Mouse (Mus musculus): ENCODE data around the gene Rsph3b.
A peak's percentile ranks its signal among the peaks of the same experiment; 100 is the strongest.
"Not testable (repeated sequence)": the region's sequence is repeated elsewhere in the genome, so short reads cannot be mapped to it uniquely, and the experiment has no call there.

Rsph3b gene

GRCm38 (mm10) chr17:6947984-6948768 lies at the start of gene Rsph3b:
Gene Rsph3b (minus strand): TSS chr17:6948682.
- DNase-seq (ENCODE audit: low spot score), result peak; percentile 80

- not testable (repeated sequence) for DNase-seq (ENCODE audit: low spot score)
Measured at GRCm38 (mm10) chr17:6997778-6998490, 49.5 kb upstream of the Rsph3b start.

DNA sequence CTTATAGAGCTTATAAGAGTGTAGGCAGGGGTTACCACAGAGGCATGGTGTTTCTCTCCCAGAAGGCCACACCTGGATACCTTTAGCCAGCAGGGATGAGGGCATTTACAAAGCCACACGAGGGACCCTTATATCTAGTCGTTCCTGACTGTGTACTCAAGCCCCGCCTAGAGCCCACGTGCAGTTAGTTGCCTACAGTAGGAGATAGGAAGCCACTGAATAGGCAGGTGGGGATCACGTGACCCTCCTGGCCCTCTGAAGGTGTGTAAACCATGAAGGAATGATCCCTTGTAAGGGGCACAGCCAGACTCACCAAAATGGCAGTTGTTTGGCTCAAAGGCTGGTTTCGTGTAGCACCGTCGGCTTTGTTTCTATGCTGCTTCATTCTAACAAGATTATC lies 48.3 kb upstream of the Rsph3b start:
- DNase-seq (ENCODE audit: low spot score), result not testable (repeated sequence)

GRCm38 (mm10) chr17:6995504-6995903 lies 47.0 kb upstream of the Rsph3b start:
- DNase-seq (ENCODE audit: low spot score), result not testable (repeated sequence)

DNA sequence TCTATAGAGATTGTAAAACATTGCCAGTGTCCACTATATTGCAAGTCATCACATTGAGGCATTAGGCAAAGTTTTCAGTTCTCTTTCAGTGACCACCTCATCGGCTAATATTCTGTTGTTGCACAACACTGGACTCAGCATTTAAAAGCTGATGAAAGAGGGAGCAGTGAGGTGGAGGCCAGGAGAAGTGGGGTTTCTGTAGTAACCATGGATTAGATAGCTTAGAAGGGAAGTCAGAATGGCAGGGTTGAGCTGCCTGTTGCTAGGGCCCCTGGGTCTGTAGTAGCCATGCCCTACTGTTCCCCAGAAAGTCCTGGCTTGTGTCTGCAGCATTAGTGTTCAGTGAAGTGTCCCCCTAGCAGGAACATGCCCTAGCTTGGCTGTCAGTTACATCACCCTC lies 37.6 kb upstream of the Rsph3b start:
- DNase-seq (ENCODE audit: low spot score), result not testable (repeated sequence)

GRCm38 (mm10) chr17:6980144-6980543 lies 31.7 kb upstream of the Rsph3b start:
- not testable (repeated sequence) for DNase-seq (ENCODE audit: low spot score)

GRCm38 (mm10) chr17:6979380-6979779 lies 30.9 kb upstream of the Rsph3b start:
- DNase-seq (ENCODE audit: low spot score), result peak; percentile 42

GRCm38 (mm10) chr17:6978287-6979248 lies 30.1 kb upstream of the Rsph3b start, which contains the start of gene Gm49721:
Gene Gm49721 (plus strand): TSS chr17:6978904.
- peak; percentile 12 for DNase-seq (ENCODE audit: low spot score)

DNA sequence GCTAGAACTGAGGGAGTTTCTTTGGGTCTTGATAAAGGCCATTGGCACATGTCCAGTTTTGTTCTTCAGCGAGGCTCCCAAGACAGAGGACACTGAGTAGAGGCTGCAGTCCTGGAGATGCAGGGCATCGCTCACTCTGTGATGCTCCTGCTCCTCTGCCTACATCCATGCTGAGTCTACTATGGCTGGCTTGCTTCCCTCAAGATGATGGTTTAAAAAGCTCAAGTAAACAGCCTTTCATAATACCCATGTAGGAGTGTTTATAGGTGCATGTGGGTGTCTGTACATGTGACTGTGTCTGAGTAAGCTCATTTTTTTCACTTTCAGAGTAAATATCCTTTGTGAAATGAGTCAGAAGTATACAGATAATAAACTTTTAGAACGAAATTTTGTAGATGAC lies 26.5 kb upstream of the Rsph3b start:
- not testable (repeated sequence) for DNase-seq (ENCODE audit: low spot score)

DNA sequence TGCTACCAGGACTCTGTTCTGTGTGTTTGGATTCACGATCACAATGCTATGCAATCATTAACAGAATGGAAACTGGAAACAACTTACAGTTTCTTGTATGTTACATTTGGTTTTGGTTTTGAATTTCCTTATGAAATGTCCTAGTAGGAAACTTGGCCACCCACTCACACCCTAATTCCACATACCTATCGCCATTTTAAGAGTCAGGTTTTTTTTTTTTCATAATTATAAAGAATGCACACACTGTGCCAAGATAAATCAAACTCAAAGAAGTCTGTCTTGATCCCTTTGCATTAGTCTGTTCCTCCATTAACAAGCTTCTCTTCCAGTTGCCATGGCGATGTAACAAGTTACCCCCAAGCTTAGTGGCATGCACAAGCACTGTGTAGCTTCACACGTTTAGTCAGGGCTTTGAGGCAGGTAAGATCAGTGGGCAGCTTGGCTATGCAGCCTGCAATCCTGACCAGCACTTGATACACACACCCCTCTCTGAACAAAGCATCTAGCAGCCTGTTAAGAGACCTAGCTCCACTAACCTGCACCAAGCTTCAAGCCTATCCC lies 24.4 kb upstream of the Rsph3b start:
- DNase-seq (ENCODE audit: low spot score), result not testable (repeated sequence)

GRCm38 (mm10) chr17:6971238-6971637 lies 22.8 kb upstream of the Rsph3b start:
- peak; percentile 1 for DNase-seq (ENCODE audit: low spot score)

DNA sequence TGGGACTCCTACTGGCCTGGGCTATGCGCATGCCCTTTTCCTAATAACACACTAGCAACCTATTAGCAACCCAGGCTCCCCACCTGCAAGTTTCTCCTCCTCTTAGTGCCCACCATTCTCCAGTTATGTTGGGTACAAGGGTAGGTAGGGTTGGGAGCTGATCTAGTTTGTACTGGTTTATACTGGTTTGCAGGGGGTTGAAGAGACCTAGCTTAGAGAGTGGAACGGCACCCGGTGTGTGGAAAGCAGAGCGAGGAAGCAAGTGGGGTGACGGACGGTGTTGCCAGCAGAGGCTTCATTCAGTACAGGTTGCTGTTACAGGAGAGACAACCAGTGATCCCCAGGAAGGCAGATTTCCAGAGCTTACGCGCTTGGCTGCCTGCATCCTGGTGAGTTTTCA lies 21.9 kb upstream of the Rsph3b start, which contains the start of gene Rnaset2b:
Gene Rnaset2b, plus strand, starts transcription at position 301 of the 400 bp plus-strand sequence.
- DNase-seq (ENCODE audit: low spot score), result not testable (repeated sequence)

DNA sequence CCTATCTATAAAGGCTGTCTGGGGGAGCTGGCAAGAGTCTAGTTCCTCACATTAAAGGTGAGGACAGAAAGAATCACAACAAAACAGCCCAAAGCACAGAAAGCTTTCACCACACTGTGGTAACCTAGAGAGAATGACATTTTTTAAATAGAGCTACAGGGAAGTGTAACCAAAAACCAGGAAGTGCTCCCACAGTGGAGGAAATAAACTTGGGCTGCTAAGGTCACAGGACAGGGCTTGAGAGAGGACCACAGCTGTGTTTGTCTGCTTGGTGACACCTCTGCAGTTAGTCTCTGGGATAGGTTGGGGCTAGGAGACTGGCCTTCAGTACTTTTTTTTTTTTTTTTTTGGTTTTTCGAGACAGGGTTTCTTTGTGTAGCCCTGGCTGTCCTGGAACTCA lies 19.2 kb upstream of the Rsph3b start:
- not testable (repeated sequence) for DNase-seq (ENCODE audit: low spot score)

GRCm38 (mm10) chr17:6965364-6965763 lies 16.9 kb upstream of the Rsph3b start:
- peak; percentile 40 for DNase-seq (ENCODE audit: low spot score)

GRCm38 (mm10) chr17:6962936-6963335 lies 14.5 kb upstream of the Rsph3b start:
- not testable (repeated sequence) for DNase-seq (ENCODE audit: low spot score)

DNA sequence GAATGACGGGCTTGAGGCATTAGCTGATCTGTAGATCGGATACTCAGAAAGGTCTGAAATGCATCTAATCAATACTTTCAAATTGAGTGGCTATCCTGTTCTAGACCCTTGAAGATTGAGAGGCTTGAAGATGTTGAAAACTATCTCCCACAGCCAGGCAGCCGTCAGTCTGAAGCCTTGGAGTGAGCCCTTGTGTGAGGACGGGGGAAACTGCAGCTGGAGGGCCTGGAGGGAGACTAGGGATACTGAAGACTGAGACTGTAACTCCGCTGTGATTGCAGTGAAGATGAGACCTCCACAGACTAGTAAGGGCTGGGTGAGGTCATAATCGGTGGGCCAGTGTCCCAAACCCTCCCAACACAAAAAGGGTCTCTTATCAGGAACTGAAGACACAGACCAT lies 13.9 kb upstream of the Rsph3b start:
- DNase-seq (ENCODE audit: low spot score), result not testable (repeated sequence)

- DNase-seq (ENCODE audit: low spot score), result peak; percentile 23
Measured at GRCm38 (mm10) chr17:6961181-6962000, 12.9 kb upstream of the Rsph3b start.

DNA sequence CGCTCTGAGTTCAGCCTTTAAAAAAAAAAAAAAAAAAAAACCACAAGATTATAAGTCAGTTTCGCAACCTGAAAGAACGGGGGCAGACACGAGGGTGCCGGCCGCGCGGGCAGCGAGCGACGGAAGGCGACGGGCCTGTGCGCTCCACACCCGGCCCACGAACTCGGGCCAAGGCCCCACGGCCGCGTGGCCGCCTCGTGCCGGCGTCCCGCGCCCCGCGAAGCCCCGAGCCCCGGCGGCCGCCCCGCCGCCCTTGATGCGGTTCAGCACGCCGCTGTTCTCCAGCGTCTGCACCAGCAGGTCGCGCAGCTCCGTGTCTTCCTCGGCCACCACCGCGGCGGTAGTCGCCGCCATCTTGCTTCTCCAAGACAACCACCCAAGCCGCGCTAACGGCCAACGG lies 12.3 kb upstream of the Rsph3b start, which contains the start of gene Tagap1:
Gene Tagap1, minus strand, starts transcription at position 381 of the 400 bp plus-strand sequence.
- DNase-seq (ENCODE audit: low spot score), result not testable (repeated sequence)

DNA sequence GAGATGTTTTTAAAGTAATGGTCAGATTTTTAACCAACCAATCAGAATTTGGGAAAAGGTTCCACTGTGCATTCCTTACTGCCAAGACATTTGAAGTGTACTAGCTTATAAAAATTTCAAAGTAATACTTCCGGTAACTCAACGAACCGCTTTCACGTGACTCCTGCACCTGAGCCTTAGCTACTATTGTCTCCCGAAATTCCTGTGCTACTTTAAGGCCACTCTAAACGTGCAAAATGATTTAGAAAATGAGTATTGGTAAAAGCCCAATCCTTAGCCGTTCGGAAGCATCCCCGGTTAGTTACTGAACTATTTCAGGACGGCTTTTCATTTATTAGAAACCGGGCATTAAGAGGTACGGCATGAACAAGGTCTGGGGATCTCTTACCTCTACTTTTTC lies 11.9 kb upstream of the Rsph3b start:
- not testable (repeated sequence) for DNase-seq (ENCODE audit: low spot score)

DNA sequence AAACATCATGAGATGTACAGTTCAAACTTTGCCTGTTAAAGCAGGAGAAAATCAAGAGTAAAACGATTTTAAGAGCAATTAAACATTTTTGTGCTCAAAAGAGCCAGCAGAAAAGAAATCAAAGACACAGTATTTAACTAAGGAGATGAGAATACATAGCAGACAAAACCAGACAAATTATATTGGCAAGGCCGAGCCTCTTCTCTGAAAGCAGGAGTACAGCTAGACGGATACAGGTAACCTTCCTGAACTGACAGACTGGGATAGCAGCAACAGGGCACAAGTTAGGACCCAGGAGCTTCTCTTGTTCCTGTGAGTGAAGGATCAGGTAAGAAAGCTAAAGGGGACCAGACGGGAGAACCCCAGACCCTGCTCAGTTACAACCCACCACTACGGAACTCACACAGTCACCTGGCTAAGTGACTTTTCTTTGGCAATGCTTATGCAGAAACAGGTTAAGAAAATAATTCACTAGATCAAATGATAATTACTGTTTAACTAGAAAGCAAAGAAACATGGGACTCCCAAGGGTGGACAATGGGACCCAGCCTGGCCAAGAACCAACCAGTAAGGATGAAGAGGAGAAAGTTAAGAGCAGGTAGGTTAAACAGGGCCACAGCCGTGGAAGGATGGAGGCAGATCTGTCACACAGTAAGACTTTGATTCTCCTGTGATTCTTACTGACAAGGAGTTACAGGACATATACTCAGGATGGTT lies 11.2 kb upstream of the Rsph3b start:
- not testable (repeated sequence) for DNase-seq (ENCODE audit: low spot score)
